Mouse (Mus musculus): ENCODE measurements around the gene Smgc. TPM values are rescaled to one million over a fixed set of nuclear protein-coding genes. Genes with fewer than 3 reads are reported as not detected.
"Not testable (repeated sequence)": the region's sequence is repeated elsewhere in the genome, so short reads cannot be mapped to it uniquely, and the experiment has no call there.

Gene Smgc
- not detected in 2 replicates for polyA plus RNA-seq (2012; rRNA removed)

GRCm38 (mm10) chr15:91837965-91838364, at the start of gene Smgc:
TSS of gene Smgc (plus strand) at chr15:91838265.
- DNase-seq (ENCODE audit: low spot score) = no peak

DNA sequence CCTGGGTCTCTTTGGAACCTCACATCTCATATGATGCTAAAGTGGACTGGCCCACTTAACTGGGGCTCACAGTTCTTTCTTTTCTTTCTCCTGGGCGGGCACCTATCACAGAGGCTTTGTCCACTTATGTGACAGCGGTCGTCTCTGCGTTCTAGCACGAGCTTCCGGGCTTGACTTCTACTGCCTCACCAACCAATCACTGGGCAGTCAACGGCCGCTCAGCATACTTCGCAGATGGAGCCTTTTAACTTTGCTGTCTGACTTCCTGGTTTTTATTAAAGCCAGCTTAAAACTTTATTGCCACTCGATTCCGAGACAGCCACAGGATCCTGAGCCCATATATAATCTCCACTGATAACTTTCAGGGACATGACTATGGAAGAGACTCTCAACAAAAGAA, 49.7 kb upstream of the Smgc start:
- DNase-seq (ENCODE audit: low spot score) = no peak

- DNase-seq (ENCODE audit: low spot score) = no peak
Observed at GRCm38 (mm10) chr15:91806463-91806862, 31.6 kb upstream of the Smgc start.

DNA sequence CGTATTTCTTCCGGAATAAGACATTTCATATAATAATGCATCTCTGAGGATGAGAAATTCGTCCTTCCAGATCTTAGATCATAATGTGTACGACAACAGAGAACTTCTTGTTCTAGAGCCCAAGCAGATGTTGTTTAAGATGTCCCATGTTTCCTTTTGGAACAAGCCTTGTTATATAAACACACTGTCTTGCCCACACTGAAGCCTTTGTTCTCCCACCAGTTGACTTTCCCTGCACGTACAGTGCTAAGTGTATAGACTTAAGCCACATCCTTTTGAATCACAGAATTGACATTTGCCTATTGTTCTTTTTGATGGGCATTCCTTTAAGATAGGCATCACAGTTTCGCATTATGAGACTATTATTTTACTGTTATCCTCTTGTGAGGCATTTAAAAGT, 2.7 kb upstream of the Smgc start:
- DNase-seq (ENCODE audit: low spot score) = no peak

DNA sequence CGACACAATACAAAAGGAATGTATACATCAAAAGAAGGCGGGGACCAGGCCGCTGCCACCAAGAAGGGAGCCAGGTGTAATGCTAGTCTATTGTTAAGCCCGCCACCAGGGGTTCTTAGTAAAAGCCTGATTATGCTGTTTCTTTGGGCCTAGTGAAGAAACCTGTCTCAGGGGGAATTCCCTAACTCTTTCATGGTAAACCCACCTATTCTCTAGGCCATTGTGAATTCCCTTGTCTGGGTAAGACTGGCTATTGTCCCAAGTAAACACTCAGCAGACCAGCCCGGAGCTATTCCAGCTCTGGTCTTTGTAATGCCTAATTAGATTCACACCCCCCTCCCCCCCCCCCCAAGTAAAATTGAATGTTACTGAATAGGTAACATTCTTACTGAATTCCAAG, 26.1 kb downstream of the Smgc start:
- DNase-seq (ENCODE audit: low spot score) = not testable (repeated sequence)

GRCm38 (mm10) chr15:91900245-91900644, 62.2 kb downstream of the Smgc start:
- no peak for DNase-seq (ENCODE audit: low spot score)

DNA sequence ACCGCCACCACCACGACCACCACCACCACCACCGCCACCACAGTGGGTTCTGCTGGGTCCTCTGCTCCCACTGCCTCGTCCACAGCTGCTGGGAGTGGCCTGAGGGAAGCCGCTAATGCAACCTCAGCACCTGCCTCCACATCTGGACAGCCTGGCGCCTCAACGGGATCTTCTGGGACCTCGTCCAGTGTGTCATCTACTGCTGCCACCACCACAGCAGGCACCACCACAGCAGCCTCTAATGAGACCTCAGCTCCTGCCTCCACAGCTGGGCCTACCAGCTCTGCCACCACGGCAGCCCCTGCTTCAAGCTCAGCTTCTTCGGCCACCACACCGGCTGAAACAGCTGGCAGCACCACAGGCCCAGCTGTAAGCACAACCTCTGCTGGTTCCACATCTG, 69.0 kb downstream of the Smgc start:
- DNase-seq (ENCODE audit: low spot score) = peak; percentile 63

Other genes starting within 250 kb of the Smgc start
- 10.4 TPM in 2 replicates for gene Lrrk2, start 165.1 kb upstream of the Smgc start, polyA plus RNA-seq (2012; rRNA removed)
- 2.0 and 2.9 TPM in 2 replicates for gene Cntn1, start 212.9 kb downstream of the Smgc start, polyA plus RNA-seq (2012; rRNA removed)

All from urinary bladder, adult 2 months (tissue).